Mouse (Mus musculus) lung, adult 2 months (tissue): ENCODE results near the gene Npr1.

Experiments used
- CTCF ChIP-seq: fragments of 200-500 bp; IDR thresholded peaks from 2 replicates; pipeline ENCODE4 v1.5.1; 2011; ENCODE audit warnings: mild to moderate bottlenecking, low read length, control low read depth; ENCODE audit not compliant: insufficient read depth
- POLR2A ChIP-seq: fragments of 200-500 bp; IDR thresholded peaks from 2 replicates; pipeline ENCODE4 v1.6.1; 2011; ENCODE audit warnings: low read depth, mild to moderate bottlenecking, control low read depth, low read length, borderline replicate concordance; ENCODE audit errors: extremely low read depth

- TF ChIP-seq POLR2A (no peak), CTCF (no peak)
These were observed 483 bp downstream of the Npr1 start for GRCm38 (mm10) chr3:90465081-90465685.
